Mouse (Mus musculus) neural tube, embryonic 10.5 days (tissue): Measurements from ENCODE around the gene Tmed6.
"Not testable (repeated sequence)": the region's sequence is repeated elsewhere in the genome, so short reads cannot be mapped to it uniquely, and the experiment has no call there.

ENCODE experiments used
- DNase-seq: peaks from one replicate; pipeline ENCODE4 v3.0.0-alpha.2; 2017; ENCODE audit warnings: low spot score; ENCODE audit errors: extremely low spot score

Tmed6 gene

DNA sequence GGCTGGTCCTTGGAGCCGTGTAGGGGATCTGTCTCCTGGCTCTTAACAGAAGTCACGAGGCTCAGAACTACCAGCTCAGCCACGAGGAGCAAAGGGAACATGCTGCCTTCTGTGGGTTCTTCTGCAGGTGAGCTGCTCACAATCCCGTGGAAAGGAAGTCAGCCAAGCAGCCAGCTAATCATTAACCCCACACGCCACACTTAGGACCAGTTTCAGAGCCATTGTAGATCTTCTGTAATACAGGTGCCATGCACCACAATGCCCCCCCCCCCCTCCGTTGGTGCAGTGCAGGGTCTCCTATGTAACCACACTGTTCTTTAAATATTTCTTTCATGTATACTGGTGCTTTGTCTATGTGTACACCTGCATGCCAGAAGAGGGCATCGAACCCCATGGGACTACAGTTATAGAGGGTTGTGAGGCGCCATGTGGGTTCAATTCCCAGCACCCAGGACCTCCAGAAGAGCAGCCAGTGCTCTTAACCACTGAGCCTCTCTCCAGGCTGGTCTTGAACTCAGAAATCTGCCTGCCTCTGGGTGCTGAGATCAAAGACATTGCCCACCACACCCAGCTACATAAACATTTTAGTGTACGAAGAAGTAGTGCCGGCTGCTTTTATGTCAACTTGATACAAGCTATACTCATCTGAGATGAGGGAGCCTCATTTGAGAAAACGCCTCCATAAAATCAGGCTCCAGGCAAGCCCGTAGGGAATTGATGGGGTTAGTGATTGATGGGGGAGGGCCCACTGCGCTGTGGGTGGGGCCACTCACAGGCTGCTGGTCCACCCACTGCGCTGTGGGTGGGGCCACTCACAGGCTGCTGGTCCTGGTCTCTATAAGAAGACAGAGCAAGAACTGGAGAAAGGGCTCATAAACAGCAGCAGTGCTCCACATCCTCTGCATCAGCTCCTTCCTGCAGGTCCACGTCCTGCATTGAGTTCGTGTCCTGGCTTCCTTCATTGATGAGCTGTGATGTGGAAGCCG lies at the start of gene Tmed6:
Tmed6 (minus strand) TSS at position 134 of the 986 bp plus-strand sequence.
- no peak for DNase-seq

DNA sequence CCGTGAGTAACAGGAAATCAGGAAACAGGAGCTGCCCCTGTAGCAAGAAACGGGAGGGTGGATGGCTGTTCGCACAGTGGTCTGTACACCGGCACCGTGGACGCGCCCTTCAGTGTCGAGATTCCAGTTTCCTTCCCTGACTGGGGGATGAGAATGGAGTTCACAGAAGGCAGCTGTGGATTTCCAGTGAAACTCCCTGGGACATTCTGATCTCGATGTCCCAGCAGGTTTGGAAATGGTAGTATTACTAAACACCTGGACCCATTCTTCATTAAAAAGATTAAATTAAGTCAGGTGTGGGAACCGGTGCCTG lies 49.5 kb upstream of the Tmed6 start:
- no peak for DNase-seq

- no peak for DNase-seq
These were observed 48.9 kb upstream of the Tmed6 start for GRCm38 (mm10) chr8:107114150-107115007.

- DNase-seq = no peak
These were observed 47.8 kb upstream of the Tmed6 start for GRCm38 (mm10) chr8:107113209-107113608.

GRCm38 (mm10) chr8:107111340-107112105 lies 46.1 kb upstream of the Tmed6 start:
- no peak for DNase-seq

- DNase-seq = no peak
These were observed 45.3 kb upstream of the Tmed6 start for GRCm38 (mm10) chr8:107110629-107111330.

GRCm38 (mm10) chr8:107109816-107110435 lies 44.5 kb upstream of the Tmed6 start:
- no peak for DNase-seq

DNA sequence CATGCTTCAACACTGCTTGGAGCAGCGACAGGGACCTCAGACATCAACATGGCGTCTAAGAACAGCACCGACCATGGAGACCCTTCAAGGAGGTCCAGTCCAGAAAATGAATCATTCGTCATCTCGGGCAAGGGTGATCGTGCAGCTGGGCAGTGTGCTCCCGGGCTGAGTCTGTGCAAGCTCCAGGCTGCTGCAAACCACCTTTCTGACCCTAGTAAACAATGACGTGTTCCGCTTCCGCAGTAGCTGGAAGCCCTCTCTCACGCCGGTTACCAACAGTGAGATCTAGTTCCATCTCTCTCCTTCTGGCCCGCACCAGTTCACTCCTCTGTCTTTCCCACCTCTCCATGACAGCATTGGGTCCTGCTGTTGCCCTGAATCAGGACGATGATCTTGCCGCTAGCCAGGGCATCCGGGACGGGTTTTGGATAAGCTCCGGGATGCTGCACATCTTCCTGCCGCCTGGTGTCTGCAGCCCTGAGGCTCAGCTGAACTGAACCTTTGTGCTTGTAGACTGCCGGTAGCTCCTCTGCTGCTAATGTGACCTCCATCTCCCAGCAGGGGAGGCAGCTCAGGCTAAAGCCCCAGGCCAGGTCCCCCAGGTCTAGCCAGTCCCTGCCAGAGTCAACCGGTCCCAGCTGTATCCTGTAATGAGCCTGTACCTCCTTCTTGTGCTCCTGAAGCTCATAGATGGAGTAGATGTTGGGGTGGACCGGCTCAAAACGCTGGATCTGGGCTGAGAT lies 43.7 kb upstream of the Tmed6 start:
- DNase-seq = no peak

DNA sequence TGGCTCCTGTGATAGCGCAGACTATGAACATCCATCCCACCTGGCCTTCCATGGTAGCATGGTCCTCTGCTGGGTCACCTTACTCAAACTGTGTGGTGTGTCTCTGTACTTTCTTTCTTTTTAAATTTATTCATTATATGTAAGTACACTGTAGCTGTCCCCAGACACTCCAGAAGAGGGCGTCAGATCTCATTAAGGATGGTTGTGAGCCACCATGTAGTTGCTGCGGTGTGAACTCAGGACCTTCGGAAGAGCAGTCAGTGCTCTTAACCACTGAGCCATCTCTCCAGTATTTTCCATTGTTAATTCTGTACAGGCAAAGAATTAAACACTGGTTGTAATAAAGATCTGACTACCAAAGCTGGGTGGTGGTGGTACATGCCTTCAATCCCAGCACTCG lies 42.6 kb upstream of the Tmed6 start:
- DNase-seq = not testable (repeated sequence)

DNA sequence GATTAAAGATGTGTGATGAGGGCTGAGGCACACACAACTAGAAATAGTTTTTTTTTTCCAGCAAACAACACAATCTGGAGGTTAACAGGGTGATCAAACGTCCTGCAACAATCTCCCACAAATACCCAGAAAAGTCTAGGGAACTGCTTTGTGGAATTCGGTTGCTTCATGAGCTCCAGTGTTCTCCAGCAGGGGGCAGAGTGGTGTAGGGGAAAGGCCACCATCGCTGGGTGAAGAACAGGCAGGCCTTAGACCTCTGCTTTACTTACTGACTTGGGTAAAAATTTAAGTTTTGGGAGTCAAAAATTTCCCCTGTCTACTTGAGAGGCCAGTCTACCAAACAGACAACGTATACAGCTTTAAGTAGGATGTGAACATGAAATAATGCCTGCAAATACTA lies 39.1 kb upstream of the Tmed6 start:
- DNase-seq = peak; percentile 78

GRCm38 (mm10) chr8:107100635-107101034 lies 35.2 kb upstream of the Tmed6 start:
- no peak for DNase-seq

- peak; percentile 98 for DNase-seq
These were observed 31.1 kb upstream of the Tmed6 start, which contains the start of gene Terf2 for GRCm38 (mm10) chr8:107096366-107097036. Terf2 (minus strand) TSS chr8:107096547.

GRCm38 (mm10) chr8:107095717-107096365 lies 30.4 kb upstream of the Tmed6 start:
- DNase-seq = no peak

DNA sequence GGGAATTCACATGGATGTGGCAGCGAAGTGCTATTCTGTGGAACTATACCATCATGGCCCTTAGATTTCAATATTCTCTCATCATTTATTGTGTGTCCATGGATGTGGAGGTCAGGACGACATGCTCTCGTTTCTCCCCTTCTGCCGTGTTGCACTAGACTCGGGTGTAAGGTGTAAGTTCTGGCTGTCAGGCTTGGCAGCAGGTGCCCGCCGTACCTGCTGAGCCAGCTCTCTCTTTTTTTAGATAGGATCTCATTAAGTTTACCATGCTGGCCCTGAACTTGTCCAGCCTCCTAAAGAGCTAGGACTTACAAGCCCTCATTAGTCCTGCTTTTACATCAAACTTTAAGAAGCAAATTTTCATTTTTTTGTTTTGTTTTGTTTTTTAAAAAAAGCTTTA lies 25.1 kb upstream of the Tmed6 start:
- no peak for DNase-seq

- DNase-seq = no peak
These were observed 23.2 kb upstream of the Tmed6 start for GRCm38 (mm10) chr8:107088526-107089063.

- DNase-seq = no peak
These were observed 20.6 kb upstream of the Tmed6 start for GRCm38 (mm10) chr8:107086018-107086417.

DNA sequence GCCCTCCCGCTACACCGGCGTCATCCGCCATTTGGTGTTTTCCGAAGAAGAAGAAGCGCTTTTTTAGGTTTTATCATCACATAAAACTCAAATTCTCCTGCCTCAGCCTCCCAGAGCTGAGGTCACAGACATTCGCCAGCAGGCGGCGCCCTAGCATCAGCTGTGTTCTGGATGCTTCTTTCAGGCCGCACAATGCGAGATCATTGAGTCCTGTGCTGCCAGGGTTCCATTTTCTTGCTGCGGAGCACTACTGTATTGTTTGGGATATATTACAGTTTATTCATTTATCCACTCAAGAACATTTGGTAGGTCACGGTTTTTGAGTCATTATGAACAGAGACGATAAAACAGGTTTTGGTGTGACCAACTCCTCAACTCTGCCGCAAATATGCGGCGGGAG lies 19.9 kb upstream of the Tmed6 start:
- no peak for DNase-seq

- DNase-seq = no peak
These were observed 10.9 kb upstream of the Tmed6 start for GRCm38 (mm10) chr8:107076239-107076888.
